Mouse (Mus musculus): ENCODE measurements at regions not wholly inside any gene's neighbourhood (a gene's known extent, or its start where the extent isn't known, plus 50 kb on each side); places are given as distances from the start of the nearest gene placed in this dataset.

- TF ChIP-seq CTCF (IDR thresholded peaks at IDR 0.05; ENCODE audit: extremely low read depth, insufficient read length, insufficient replicate concordance, low read depth, low read length) (no peak), POLR2A (IDR thresholded peaks at IDR 0.05; ENCODE audit: low read depth, low read length) (no peak)
Observed at GRCm38 (mm10) chr2:169049947-169050346, 94.6 kb upstream of the Zfp64 start.

All from small intestine, adult 2 months (tissue).